Mouse (Mus musculus) T-helper 2 cell (primary cell): Measurements from ENCODE around the gene Arhgef38.

ENCODE experiments used
- in situ Hi-C: fragments of 300-600 bp; cut with MboI, MseI; formaldehyde crosslinking; loops from one replicate; pipeline ENCODE4 v1.15.1; 2025; ENCODE audit warnings: high pct_unique_total_duplicates

The Arhgef38 gene

DNA sequence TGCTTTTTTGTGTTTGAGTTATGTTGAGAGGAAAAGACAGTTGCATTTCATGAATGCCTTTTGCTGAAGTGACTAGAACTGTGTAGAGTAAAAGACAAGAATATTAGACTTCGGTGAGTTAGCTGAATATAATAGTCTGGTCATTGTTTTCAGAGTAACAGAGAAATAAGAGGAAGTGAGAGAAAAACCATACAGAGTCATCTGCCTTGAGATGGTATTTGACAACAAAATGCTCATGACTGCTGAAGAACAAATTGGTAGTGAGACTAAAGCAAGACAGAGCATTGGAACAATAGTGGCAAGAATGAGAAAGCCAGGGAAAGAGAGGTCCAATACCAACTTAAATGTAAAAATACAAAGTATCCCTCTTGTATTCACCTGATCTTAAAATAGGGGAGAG, 141.8 kb downstream of the Arhgef38 start:
- in situ Hi-C loops, result loop anchor here (10.0 to 25.0 kb wide), 2 partner anchors 344 to 662 kb away; no protein-coding TSS in a partner anchor

DNA sequence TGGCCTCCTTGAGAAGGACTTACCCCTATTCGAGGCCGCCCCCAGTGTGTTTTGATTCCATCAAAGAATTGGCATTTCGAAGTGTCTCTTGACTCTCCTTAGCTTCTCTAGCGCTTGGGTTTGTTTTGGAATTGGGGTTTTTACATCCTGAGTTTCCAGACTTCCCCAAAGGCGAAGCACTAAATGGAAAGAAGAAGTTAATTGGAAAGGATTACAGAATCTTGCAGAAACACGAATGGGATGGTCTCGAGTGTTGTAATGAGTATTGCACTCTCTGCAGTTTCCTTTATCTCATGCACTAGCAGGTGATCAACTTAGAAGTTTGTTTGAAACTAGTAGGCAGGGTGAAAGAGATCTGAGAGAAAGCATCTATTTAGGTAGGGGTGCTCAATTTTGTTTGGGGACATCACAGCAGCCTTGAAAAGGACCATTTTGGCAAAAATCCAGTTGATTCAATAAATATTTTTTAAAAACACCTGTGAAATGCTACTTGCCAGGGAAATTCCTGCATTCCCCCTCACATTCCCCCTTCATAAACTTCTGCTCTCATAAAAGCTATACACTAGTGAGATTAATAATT, 142.4 kb downstream of the Arhgef38 start:
- in situ Hi-C loops, result loop anchor here (10.0 to 25.0 kb wide), 2 partner anchors 345 to 662 kb away; no protein-coding TSS in a partner anchor

DNA sequence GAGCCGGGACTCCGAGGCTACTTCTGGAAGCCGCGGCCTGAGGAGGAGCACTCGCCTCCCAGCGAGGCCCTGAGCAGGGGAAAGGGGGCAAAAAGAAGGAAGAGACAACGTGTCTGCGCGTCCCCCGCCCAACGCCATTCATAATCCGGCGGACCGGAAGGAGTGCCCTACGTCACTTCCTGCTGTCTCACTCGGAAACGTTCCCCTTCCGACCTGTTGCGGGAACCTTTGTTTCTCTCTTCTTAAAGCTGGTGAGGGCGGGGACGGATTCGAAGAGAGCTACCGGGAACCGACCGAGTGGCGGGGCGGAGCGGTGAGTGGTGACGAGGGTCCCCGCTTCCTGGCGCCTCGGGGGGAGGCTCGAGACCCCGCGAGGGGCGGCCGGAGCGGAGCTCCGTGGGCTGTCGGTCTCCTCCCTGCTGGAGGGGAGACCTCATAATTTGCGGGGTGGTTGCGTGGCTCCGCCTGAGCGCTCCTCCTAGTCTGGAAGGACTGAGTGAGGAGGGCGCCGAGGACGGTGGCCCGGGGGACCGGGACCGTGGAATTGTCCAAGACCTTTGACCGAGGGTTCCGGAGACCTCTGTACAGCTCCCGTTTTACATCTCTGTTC, 143.0 kb downstream of the Arhgef38 start, which contains the start of the genes Ints12 and Gstcd:
TSS of gene Ints12 (plus strand) at position 177 of the 610 bp plus-strand sequence.
TSS of gene Gstcd (minus strand) at position 370 of the 610 bp plus-strand sequence.
- in situ Hi-C loops, result loop anchor here (10.0 to 25.0 kb wide), 2 partner anchors 346 to 663 kb away; no protein-coding TSS in a partner anchor

DNA sequence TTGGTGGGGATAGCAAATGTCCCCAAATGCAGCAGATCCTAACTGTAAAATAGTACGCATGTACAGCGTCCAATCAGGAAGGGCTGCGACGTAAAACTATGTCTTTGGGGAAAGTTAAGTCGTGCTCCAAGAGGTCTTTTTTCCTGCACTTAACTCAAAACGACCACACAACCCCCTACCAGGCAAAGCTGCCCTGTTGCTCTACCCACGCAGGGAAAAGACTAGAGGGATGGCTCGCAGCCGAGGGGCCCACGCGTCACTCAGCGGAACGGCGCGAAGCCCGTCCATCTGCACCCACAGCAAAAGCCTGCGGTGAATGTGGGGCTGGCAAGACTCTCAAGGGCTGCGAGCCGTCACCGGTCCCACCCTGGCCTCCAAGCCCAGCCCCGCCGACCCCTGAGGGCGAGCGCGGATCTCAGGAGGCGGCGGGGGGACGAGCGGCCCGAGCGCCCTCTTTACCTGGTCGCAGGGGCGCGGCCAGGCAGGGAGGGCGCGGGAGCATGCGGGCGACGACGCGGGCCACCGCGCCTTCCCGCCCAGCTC, 143.6 kb downstream of the Arhgef38 start:
- in situ Hi-C loops, result loop anchor here (10.0 to 25.0 kb wide), 2 partner anchors 346 to 664 kb away; no protein-coding TSS in a partner anchor

DNA sequence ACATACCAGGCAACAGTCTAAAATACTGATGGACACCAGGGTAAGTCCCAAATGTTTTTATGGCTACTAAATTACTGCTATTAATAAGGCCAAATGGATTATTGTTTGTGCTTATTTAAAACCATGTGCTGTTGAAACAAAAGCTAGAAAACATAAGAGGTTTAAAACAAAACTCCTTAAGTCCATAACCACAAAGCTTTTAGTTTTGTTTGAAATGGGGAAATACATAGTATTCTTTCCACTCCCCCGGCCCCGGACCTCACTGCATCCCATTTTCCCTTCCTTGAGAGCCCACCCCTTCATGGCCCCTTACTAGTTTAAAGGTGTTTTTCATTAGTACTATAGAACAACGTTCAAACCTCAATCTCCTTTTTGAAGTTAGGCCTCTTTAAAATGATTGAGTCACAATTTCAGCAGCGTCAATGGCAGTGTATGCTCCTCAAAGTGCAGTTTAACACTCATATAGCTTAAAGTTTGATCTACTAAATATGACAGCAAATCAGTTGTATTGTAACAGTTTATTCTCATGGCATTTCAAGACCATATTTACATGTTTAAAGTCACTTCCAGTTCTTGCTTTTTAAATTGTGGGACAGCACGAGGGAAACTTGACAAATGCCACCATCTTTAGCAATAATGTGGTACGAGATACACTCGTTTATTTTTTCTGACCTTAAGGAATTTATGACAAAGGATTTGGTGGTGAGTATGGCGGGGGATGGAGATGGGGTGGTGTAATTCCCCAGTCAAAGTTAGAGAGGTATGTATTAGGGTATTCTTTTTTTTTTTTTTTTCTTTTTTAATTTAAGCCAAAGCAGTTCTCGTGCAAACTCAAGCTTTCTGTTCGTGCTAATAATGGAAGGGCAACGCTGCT, 144.3 kb downstream of the Arhgef38 start:
- in situ Hi-C loops, result loop anchor here (10.0 to 25.0 kb wide), 2 partner anchors 347 to 664 kb away; no protein-coding TSS in a partner anchor

DNA sequence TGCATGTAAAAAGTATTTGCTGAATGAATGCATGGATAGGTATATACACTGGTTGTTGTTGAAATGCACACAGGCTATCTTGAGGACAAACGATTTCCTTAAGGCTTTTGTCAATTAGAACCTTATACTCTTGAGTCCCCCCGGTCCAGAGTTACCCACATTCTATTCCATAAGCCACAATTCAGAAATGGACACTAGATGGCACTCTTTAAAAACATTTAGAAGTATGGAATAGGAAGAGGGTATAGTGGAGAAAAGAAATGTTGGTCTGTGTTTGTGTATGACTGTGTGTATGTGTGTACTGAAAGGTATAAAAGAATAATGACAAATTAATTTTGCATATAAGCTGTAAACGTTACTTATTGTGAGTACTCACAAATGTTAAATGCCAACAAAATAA, 148.9 kb downstream of the Arhgef38 start:
- in situ Hi-C loops, result loop anchor here (5.0 to 25.0 kb wide), 2 partner anchors 351 to 404 kb away; partner anchors contain the start of genes Aimp1 and Tbck

DNA sequence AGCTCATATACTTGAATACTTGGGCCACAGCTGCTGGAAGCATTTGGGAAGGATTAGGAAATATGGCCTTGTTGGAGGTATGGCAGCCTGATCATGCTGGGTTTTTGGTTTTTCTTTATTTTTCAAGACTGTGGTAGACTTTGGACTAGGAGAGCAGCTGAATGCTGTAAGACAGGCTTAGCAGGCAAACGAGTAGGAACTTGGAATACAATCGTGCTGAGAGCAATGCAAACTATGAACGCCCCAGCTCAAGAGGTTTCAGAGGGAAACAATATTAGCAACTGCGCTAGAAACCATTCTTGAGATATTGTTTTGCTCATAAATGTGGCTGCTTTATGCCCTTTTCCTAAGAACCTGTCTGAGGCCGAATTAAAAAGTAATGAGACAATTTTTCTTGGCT, 152.0 kb downstream of the Arhgef38 start:
- in situ Hi-C loops, result loop anchor here (25.0 kb wide), 1 partner anchor 355 kb away; no protein-coding TSS in a partner anchor

DNA sequence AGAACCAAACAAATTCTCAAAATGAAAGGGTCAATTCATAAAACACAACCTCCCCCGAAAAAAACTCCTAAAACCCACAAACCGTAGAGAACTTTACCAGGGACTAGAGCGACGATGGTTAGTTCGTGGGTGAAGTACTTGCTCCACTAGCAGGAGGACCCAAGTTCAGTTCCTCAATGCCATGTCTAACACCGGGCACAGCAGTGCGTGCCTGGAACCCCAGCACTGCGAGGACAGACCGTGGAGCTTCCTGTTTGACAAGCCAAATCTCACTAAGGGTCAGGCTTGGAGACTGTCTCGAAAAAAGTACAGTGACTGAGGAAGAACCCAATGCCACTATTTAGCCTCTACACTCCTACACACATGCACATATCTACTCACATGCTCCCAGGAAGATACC, 159.2 kb downstream of the Arhgef38 start:
- in situ Hi-C loops, result loop anchor here (25.0 kb wide), 1 partner anchor 362 kb away; no protein-coding TSS in a partner anchor
